Mouse (Mus musculus) midbrain, embryonic 13.5 days (tissue): ENCODE measurements around the gene Antxr1. TPM values are rescaled to one million over a fixed set of nuclear protein-coding genes. Genes with fewer than 3 reads are reported as not detected.
A peak's percentile ranks its signal among the peaks of the same experiment; 100 is the strongest.

ENCODE experiments used
- ATAC-seq: fragments of 200-750 bp; cut with Nextera tagmentation; 2 replicates; pipeline ENCODE4 v1.8.0; 2017; ENCODE audit warnings: mild to moderate bottlenecking, moderate TSS enrichment, moderate library complexity
- H3K27ac ChIP-seq: fragments of 300-500 bp; sonication (generic); 2 replicates; pipeline ENCODE4 v1.5.1; 2015; ENCODE audit warnings: inconsistent platforms, mild to moderate bottlenecking, moderate library complexity
- H3K27me3 ChIP-seq: fragments of 300-500 bp; sonication (generic); 2 replicates; pipeline ENCODE4 v1.6.1; 2015; ENCODE audit warnings: mild to moderate bottlenecking, inconsistent platforms
- H3K36me3 ChIP-seq: fragments of 300-500 bp; sonication (generic); 2 replicates; pipeline ENCODE4 v1.6.1; 2015; ENCODE audit warnings: mild to moderate bottlenecking, inconsistent platforms
- H3K4me1 ChIP-seq: fragments of 300-500 bp; sonication (generic); replicated peaks from 2 replicates; pipeline ENCODE4 v1.6.1; 2015; ENCODE audit warnings: inconsistent platforms
- H3K4me2 ChIP-seq: fragments of 300-500 bp; sonication (generic); replicated peaks from 2 replicates; pipeline ENCODE4 v1.6.1; 2015; ENCODE audit warnings: moderate library complexity, mild to moderate bottlenecking, inconsistent platforms
- H3K4me3 ChIP-seq: fragments of 300-500 bp; sonication (generic); replicated peaks from 2 replicates; pipeline ENCODE4 v1.5.1; 2015; ENCODE audit warnings: mild to moderate bottlenecking, inconsistent platforms
- H3K9ac ChIP-seq: fragments of 300-500 bp; sonication (generic); replicated peaks from 2 replicates; pipeline ENCODE4 v1.6.1; 2015; ENCODE audit warnings: mild to moderate bottlenecking, inconsistent platforms
- H3K9me3 ChIP-seq: fragments of 300-500 bp; sonication (generic); 2 replicates; pipeline ENCODE4 v1.6.1; 2016; ENCODE audit warnings: mild to moderate bottlenecking, inconsistent platforms
- WGBS: fragments of 180-500 bp; shearing (Covaris S2); methylation state at CpG from one replicate; pipeline ENCODE4 v1.1.7; 2015; 5-methylcytosine and 5-hydroxymethylcytosine counted together
- polyA plus RNA-seq: library from polyadenylated mRNA; unstranded; fragments of >200 nt; fragmentation: Nextera tagmentation; extraction: Ambion mirVana; gene quantifications from 2 replicates; pipeline ENCODE4 v1.2.1, GENCODE M21; 2015

The Antxr1 gene
- polyA plus RNA-seq, 1 experiment from 2014 or later, result 2.9 TPM

DNA sequence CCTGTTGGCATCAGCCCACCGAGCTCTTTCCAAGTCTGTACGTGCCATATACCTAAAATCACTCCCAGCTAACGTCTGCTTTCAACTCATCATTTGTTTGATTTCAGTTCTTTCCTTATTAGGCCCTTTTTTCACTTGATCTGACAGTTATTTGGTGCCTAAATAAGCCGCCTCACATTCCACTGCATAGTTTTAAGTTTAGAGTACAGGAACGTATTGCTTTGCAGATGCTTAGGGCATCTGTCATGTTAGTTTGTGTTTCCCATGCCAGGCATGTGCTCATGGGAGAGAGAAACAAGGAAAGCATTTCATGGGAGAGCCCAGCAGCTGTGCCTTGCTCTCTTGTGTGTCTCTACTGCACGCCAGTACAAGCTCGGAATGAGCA is 50.3 kb downstream of the Antxr1 start:
- WGBS, result 90% methylated on average over 7 of the region's 7 CpGs
- H3K4me2 ChIP-seq, result no peak overlapping the region

DNA sequence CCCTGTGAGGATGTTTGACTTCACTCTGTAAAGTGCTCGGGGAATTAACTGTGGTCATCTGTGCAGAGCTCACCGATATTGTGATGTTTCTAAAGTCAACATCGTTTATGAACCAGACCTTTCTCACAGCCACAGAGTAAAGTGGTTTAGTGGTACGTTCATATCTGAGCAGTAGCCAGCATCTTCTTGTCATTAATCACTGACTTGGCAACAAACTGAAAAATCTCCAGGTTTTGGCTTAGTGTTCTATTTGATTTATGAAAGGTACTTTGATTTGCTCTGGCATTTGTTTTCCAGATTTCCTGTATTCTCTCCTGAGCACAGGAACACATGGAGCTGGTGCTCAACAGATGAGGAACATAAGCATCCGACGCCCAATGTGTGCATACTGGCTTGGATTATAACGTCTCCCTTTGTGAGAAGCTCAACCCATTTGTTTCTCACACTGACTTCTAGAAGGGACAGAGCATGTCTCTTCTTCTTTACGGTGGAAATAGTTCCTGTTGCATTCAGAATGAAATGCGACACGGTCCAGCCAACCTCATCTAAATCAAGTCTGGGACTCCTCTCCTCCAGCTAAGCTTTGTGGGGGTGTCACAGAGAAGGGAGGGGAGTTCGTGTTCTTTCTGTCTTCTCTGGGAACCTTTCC is 50.8 kb downstream of the Antxr1 start:
- no peak for ATAC-seq
- 92% methylated on average over 11 of the region's 11 CpGs for WGBS
- H3K27ac ChIP-seq, result no peak overlapping the region
- H3K9ac ChIP-seq, result no peak overlapping the region
- no peaks in the 10 kb centered on the region for H3K9me3 ChIP-seq
- no peak overlapping the region for H3K4me2 ChIP-seq
- 0 out of 2 replicates have a peak, but pooled peaks cover 3% of the 10 kb centered on the region for H3K36me3 ChIP-seq
- no peaks in the 10 kb centered on the region for H3K27me3 ChIP-seq
- H3K4me3 ChIP-seq, result no peak overlapping the region
- H3K4me1 ChIP-seq, result no peaks in the 10 kb centered on the region

More for the DNA sequence above, 50.3 kb downstream of the Antxr1 start:
- H3K36me3 ChIP-seq, result 0 out of 2 replicates have a peak, but pooled peaks cover 3% of the 10 kb centered on the region
- no peaks in the 10 kb centered on the region for H3K27me3 ChIP-seq
- no peaks in the 10 kb centered on the region for H3K4me1 ChIP-seq
- no peak overlapping the region for H3K4me3 ChIP-seq
- no peak overlapping the region for H3K27ac ChIP-seq
- no peaks in the 10 kb centered on the region for H3K9me3 ChIP-seq
- no peak for ATAC-seq
- no peak overlapping the region for H3K9ac ChIP-seq

DNA sequence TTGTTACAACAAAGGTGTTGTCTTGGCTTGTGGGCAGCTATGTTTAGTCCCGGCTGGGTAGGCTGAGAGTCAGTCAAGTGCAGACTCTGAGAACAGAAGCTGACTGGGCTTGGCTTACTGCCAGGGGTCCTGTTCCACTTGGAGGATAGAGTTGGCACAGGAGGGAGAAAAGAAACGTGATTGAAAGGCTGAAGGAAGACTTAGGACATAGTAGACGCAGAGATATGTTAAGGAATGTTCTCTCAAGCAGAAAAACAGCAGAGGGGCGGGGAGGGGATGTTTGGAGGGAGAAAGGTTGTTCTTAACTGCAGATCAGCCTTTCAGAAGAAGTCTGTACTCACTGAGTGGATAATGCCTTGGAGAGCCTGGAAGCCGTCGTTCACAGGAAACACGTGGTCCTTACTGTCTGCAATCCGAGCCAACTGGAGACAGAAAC is 53.3 kb downstream of the Antxr1 start:
- H3K36me3 ChIP-seq, result 0 out of 2 replicates have a peak, but pooled peaks cover 3% of the 10 kb centered on the region
- H3K9ac ChIP-seq, result no peak overlapping the region
- H3K9me3 ChIP-seq, result no peaks in the 10 kb centered on the region
- H3K27me3 ChIP-seq, result no peaks in the 10 kb centered on the region
- no peak overlapping the region for H3K4me2 ChIP-seq
- ATAC-seq, result no peak; the same call in 1 of the 2 replicates
- no peak overlapping the region for H3K4me3 ChIP-seq
- H3K4me1 ChIP-seq, result peaks cover 4% of the 10 kb centered on the region
- WGBS, result 69% methylated on average over 8 of the region's 8 CpGs
- no peak overlapping the region for H3K27ac ChIP-seq

DNA sequence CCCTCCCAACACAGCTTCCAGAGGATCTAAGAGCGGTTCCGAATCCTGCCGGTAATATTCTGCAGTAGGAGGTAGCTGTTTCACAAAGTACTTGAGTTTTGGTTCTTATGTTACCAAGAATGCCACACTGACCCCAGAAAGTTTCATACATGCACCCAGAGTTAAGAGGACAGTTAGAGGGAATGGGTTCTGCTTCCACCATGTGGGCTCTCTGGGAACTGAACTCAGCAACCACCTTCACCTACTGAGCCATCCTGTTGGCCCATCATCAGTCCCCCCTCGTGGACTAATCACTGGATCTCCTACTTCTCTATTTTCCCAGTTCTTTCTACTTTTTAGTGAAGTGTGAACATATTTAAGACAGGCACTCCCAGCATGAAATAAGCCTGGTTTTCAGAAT is 53.9 kb downstream of the Antxr1 start:
- Histone ChIP-seq H3K36me3 (0 out of 2 replicates have a peak, but pooled peaks cover 3% of the 10 kb centered on the region), H3K4me1 (peaks cover 10% of the 10 kb centered on the region), H3K9me3 (no peaks in the 10 kb centered on the region), H3K27ac (no peak overlapping the region), H3K4me2 (no peak overlapping the region), H3K9ac (no peak overlapping the region), H3K4me3 (no peak overlapping the region), H3K27me3 (no peaks in the 10 kb centered on the region)
- ATAC-seq, result no peak
- WGBS, result 91% methylated on average over 4 of the region's 4 CpGs

DNA sequence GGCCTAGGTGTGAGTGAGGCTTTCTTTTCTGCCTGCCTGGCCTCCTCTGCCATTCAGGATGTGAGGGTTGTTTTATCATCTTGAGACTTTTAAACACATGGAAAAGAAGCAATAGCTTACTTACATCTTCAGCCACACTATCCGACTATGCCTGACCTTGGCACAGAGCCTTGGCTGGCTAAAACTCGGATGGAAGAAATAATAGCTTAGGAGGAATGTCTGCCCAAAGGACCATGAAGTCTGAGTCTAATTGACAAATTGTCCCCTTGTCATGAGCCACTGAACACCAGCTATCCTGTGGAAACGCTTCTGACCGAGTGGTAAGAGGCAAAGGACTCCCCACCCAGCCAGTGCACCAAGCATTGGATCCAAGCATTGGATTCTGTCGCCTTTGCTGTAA is 57.5 kb downstream of the Antxr1 start:
- Histone ChIP-seq H3K27me3 (no peaks in the 10 kb centered on the region), H3K36me3 (peaks cover 3% of the 10 kb centered on the region), H3K9ac (no peak overlapping the region), H3K4me3 (no peak overlapping the region), H3K4me2 (no peak overlapping the region), H3K9me3 (no peaks in the 10 kb centered on the region), H3K4me1 (peaks cover 11% of the 10 kb centered on the region), H3K27ac (no peak overlapping the region)
- no peak for ATAC-seq
- 60% methylated on average over 5 of the region's 5 CpGs for WGBS

DNA sequence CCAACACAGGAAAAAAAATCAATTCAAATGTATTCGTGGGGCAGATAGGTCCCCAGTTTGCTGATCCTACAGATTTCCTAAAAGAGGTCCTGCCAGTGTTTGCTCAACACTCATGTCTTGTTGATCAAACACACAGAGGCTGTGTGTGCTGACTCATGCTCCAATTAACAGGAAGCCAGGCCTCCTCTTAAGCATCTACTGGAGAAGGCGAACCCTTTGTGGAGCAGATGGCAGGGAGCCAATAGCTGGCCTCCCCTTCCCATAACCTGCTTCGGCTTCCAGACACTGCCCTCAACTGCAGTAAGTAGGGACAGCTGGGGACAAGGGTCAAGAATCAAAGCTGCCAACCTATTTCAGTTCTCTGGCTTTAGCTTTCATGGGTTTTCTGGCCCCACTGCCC is 58.1 kb downstream of the Antxr1 start:
- no peaks in the 10 kb centered on the region for H3K9me3 ChIP-seq
- WGBS, result 42% methylated on average over 3 of the region's 3 CpGs
- 0 out of 2 replicates have a peak, but pooled peaks have one; percentile 30 for ATAC-seq
- H3K9ac ChIP-seq, result no peak overlapping the region
- H3K4me3 ChIP-seq, result no peak overlapping the region
- no peak overlapping the region for H3K4me2 ChIP-seq
- peaks cover 3% of the 10 kb centered on the region for H3K36me3 ChIP-seq
- peaks cover 11% of the 10 kb centered on the region for H3K4me1 ChIP-seq
- no peaks in the 10 kb centered on the region for H3K27me3 ChIP-seq
- no peak overlapping the region for H3K27ac ChIP-seq

DNA sequence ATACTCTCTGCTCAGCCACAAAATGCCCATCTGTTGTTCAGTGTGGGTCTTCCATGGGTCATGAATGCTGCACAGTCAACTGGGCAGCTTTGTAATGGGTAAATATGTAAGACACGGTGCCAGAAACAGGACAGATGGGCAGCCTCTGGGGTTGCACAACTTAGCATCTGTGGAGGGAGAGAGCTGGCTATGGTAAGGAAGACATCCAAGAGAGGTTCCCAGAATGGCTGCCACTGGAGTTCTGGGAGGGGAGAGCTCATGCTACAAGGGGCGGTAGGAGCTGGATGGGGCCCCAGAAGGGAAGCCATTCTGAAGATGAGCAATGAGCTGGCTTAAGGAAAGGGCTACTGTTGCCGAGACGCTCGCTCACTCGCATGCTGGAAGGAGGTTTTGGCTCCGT is 58.7 kb downstream of the Antxr1 start:
- 83% methylated on average over 7 of the region's 7 CpGs for WGBS
- ATAC-seq, result no peak
- Histone ChIP-seq H3K27ac (no peak overlapping the region), H3K4me2 (no peak overlapping the region), H3K4me1 (peaks cover 11% of the 10 kb centered on the region), H3K9me3 (no peaks in the 10 kb centered on the region), H3K9ac (no peak overlapping the region), H3K4me3 (no peak overlapping the region), H3K27me3 (no peaks in the 10 kb centered on the region), H3K36me3 (peaks cover 3% of the 10 kb centered on the region)

DNA sequence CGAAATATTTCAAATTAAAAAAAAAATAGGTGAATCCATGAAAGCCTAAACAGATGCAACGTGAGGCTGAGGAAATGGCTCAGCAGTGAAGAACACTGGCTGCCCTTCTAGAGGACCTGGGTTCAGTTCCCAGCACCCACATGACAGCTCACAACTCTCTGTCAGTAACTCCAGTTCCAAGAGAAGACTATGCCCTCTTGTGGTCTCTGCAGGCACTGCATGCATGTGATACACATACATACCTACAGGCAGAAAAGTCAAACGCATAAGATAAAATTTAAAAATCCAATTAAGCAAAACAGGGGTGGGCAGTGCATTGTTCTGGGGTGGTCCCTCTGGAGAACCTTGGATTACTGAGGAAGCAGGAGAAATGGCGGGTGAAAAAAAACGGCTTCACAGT is 60.8 kb downstream of the Antxr1 start:
- H3K36me3 ChIP-seq, result peaks cover 3% of the 10 kb centered on the region
- H3K9ac ChIP-seq, result no peak overlapping the region
- H3K4me2 ChIP-seq, result no peak overlapping the region
- WGBS, result 95% methylated on average over 5 of the region's 5 CpGs
- H3K27ac ChIP-seq, result no peak overlapping the region
- H3K4me3 ChIP-seq, result no peak overlapping the region
- peaks cover 21% of the 10 kb centered on the region for H3K4me1 ChIP-seq
- ATAC-seq, result no peak
- no peaks in the 10 kb centered on the region for H3K27me3 ChIP-seq
- H3K9me3 ChIP-seq, result no peaks in the 10 kb centered on the region

DNA sequence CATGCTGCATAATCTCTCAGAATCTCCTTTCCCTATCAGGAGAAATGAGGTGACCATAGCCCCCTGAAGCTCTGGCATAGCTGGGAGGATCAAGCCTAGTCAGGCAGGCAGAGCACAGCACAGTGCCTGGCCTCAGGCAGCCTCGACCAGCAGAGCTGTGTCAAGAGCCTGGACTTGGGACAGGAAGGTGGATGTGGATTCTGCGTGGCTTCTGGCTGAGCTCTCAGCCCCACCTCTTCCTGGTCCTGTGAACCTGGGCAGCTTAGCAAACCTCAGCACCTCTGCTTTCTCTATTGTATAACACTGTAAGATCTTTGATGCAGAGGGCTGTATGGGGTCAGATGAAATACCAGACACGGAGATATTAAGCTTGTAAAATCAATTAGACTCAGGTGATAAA is 61.8 kb downstream of the Antxr1 start:
- WGBS, result 87% methylated on average over 3 of the region's 3 CpGs
- Histone ChIP-seq H3K9me3 (no peaks in the 10 kb centered on the region), H3K27me3 (no peaks in the 10 kb centered on the region), H3K4me2 (no peak overlapping the region), H3K27ac (no peak overlapping the region), H3K9ac (no peak overlapping the region), H3K4me3 (no peak overlapping the region), H3K36me3 (peaks cover 3% of the 10 kb centered on the region), H3K4me1 (peaks cover 21% of the 10 kb centered on the region)
- no peak for ATAC-seq

DNA sequence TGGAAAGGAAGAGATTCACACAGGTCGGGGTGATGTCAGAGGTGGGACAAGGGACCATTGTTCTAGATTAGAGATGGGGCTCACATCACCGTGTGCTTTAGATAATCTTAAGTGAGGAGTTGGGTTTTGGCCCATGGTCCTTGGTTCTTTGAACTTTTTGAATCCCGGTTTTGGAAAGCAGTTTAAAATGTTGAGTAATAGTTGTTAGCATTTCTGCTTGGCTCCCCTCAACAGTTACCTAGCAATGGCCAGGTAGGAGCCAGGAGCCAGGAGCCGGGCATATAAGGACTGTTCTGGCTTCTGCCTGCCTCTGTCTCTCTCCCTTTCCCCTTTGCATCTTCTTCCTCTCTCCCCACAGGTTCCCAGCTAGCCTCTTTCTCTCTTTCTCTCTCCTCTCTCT is 62.5 kb downstream of the Antxr1 start:
- no peak for ATAC-seq
- H3K4me2 ChIP-seq, result no peak overlapping the region
- no peaks in the 10 kb centered on the region for H3K9me3 ChIP-seq
- H3K4me3 ChIP-seq, result no peak overlapping the region
- H3K9ac ChIP-seq, result no peak overlapping the region
- WGBS, result 83% methylated on average over 4 of the region's 4 CpGs
- H3K36me3 ChIP-seq, result peaks cover 3% of the 10 kb centered on the region
- H3K4me1 ChIP-seq, result peaks cover 21% of the 10 kb centered on the region
- no peaks in the 10 kb centered on the region for H3K27me3 ChIP-seq
- H3K27ac ChIP-seq, result no peak overlapping the region

DNA sequence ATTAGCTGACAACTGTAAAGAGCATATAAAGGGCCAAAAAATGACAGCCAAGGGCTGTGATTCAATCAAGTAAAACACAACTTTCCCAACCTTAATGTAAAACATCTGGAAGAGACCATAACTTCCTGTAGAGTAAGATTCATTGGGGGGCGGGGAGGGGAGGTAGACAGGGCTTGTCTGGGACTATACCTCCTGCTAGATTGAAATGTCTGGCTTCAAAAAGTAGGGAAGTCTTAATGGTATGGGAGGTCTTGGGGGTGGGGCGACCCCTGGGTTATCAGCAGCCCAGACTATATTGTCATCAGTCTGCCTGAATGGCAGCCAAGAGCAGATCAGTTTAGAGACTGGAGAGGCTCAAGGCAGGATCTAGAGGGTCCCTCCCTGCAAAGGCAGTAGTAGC is 63.4 kb downstream of the Antxr1 start:
- WGBS, result 86% methylated on average over 2 of the region's 2 CpGs
- H3K27ac ChIP-seq, result no peak overlapping the region
- no peak for ATAC-seq
- no peak overlapping the region for H3K4me2 ChIP-seq
- no peak overlapping the region for H3K9ac ChIP-seq
- H3K4me1 ChIP-seq, result peaks cover 15% of the 10 kb centered on the region
- H3K9me3 ChIP-seq, result no peaks in the 10 kb centered on the region
- no peak overlapping the region for H3K4me3 ChIP-seq
- H3K27me3 ChIP-seq, result no peaks in the 10 kb centered on the region
- H3K36me3 ChIP-seq, result peaks cover 3% of the 10 kb centered on the region

DNA sequence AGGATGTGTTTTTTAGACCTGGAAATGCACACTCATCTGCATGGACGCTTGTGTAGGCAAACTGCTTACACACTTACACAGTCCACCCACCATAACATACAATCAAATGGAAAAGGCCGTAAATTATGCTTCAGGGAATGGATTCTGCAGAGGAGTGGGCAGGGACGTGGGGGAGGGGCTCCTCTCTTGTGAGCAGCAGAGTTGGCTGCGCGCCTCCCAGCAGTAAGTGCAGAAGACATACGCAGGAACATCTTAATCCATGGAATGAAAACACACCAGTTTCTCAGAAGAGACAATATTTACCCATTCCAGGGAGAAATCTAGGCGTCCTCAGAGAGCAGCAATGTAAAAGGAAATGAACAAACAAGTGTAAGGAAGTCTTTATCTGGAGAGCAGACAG is 65.2 kb downstream of the Antxr1 start:
- no peak overlapping the region for H3K27ac ChIP-seq
- no peak for ATAC-seq

DNA sequence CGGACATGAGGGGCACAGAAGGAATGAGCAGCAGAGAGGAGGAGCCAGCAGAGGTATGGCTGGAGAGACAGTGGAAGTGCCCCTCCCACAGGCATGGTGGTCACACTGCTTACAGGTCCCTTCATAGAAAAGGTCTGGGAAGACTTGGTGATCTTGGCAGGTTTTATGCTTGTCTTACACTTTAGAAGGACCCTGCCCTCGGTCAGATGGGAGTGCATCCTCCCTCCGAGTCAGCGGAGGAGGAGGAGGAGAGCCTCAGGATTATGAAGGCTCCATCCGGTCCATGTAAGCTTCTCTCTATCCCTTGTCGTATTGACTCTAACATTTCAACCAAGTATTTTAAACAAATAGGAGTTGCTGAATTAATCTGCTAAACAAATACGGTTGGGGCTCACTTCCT is 65.7 kb downstream of the Antxr1 start:
- H3K27ac ChIP-seq, result no peak overlapping the region
- no peaks in the 10 kb centered on the region for H3K9me3 ChIP-seq
- peaks cover 9% of the 10 kb centered on the region for H3K4me1 ChIP-seq
- no peaks in the 10 kb centered on the region for H3K27me3 ChIP-seq
- H3K4me2 ChIP-seq, result no peak overlapping the region
- no peak overlapping the region for H3K9ac ChIP-seq
- H3K4me3 ChIP-seq, result no peak overlapping the region
- ATAC-seq, result no peak
- peaks cover 3% of the 10 kb centered on the region for H3K36me3 ChIP-seq
- whole genome bisulfite sequencing, result 71% methylated on average over 7 of the region's 7 CpGs

More for the DNA sequence above, 65.2 kb downstream of the Antxr1 start:
- H3K4me2 ChIP-seq, result no peak overlapping the region
- H3K27me3 ChIP-seq, result no peaks in the 10 kb centered on the region
- no peak overlapping the region for H3K9ac ChIP-seq
- WGBS, result 39% methylated on average over 7 of the region's 7 CpGs
- no peak overlapping the region for H3K4me3 ChIP-seq
- peaks cover 3% of the 10 kb centered on the region for H3K36me3 ChIP-seq
- H3K9me3 ChIP-seq, result no peaks in the 10 kb centered on the region
- H3K4me1 ChIP-seq, result peaks cover 9% of the 10 kb centered on the region
